Mouse (Mus musculus): ENCODE measurements around the gene Caskin1. TPM values are rescaled to one million over a fixed set of nuclear protein-coding genes. Genes with fewer than 3 reads are reported as not detected.
A peak's percentile ranks its signal among the peaks of the same experiment; 100 is the strongest.

The Caskin1 gene
- polyA plus RNA-seq, 1 experiment from 2014 or later, result 25.4 TPM

- ATAC-seq (ENCODE audit: low FRiP score, low read depth), result no peak
- H3K9ac ChIP-seq, result peak overlapping the region; percentile 21; the same call in 1 of the 2 replicates
- H3K9me3 ChIP-seq, result no peaks in the 10 kb centered on the region
- H3K36me3 ChIP-seq, result no peaks in the 10 kb centered on the region
- H3K4me3 ChIP-seq, result no peak overlapping the region
- WGBS, result 45% methylated on average over 11 of the region's 11 CpGs
- peaks cover 29% of the 10 kb centered on the region for H3K4me1 ChIP-seq
- peak overlapping the region; percentile 17; the same call in 1 of the 2 replicates for H3K27ac ChIP-seq
- H3K27me3 ChIP-seq (replicated peaks), result no peaks in the 10 kb centered on the region
- H3K4me2 ChIP-seq (replicated peaks), result peak overlapping the region; percentile 25; the same call in 1 of the 2 replicates
Measured at GRCm38 (mm10) chr17:24485090-24485860, 3.1 kb upstream of the Caskin1 start.

GRCm38 (mm10) chr17:24488662-24489264, 362 bp downstream of the Caskin1 start:
- Histone ChIP-seq H3K9me3 (no peaks in the 10 kb centered on the region), H3K36me3 (no peaks in the 10 kb centered on the region), H3K4me3 (peak overlapping the region; percentile 87), H3K4me2 (replicated peaks) (peak overlapping the region; percentile 92), H3K9ac (peak overlapping the region; percentile 92), H3K27ac (peak overlapping the region; percentile 88), H3K4me1 (peaks cover 36% of the 10 kb centered on the region), H3K27me3 (replicated peaks) (no peaks in the 10 kb centered on the region)
- ATAC-seq (ENCODE audit: low FRiP score, low read depth), result peak; percentile 76
- under 1% methylated on average over 64 of the region's 81 CpGs for WGBS

- Histone ChIP-seq H3K36me3 (no peaks in the 10 kb centered on the region), H3K4me2 (replicated peaks) (peak overlapping the region; percentile 92), H3K9ac (peak overlapping the region; percentile 92), H3K27ac (peak overlapping the region; percentile 88), H3K9me3 (no peaks in the 10 kb centered on the region), H3K27me3 (replicated peaks) (no peaks in the 10 kb centered on the region), H3K4me1 (peaks cover 36% of the 10 kb centered on the region), H3K4me3 (peak overlapping the region; percentile 87)
- peak; percentile 65 for ATAC-seq (ENCODE audit: low FRiP score, low read depth)
- 15% methylated on average over 19 of the region's 19 CpGs for WGBS
Measured at GRCm38 (mm10) chr17:24489265-24490030, 1.0 kb downstream of the Caskin1 start.

GRCm38 (mm10) chr17:24490399-24490798, 2.0 kb downstream of the Caskin1 start:
- H3K27ac ChIP-seq, result no peak overlapping the region
- 71% methylated on average over 4 of the region's 4 CpGs for WGBS
- H3K9ac ChIP-seq, result no peak overlapping the region
- H3K36me3 ChIP-seq, result no peaks in the 10 kb centered on the region
- H3K4me2 ChIP-seq (replicated peaks), result peak overlapping the region; percentile 92; the same call in 1 of the 2 replicates
- H3K4me3 ChIP-seq, result no peak overlapping the region
- H3K9me3 ChIP-seq, result no peaks in the 10 kb centered on the region
- no peaks in the 10 kb centered on the region for H3K27me3 ChIP-seq (replicated peaks)
- H3K4me1 ChIP-seq, result peaks cover 33% of the 10 kb centered on the region
- ATAC-seq (ENCODE audit: low FRiP score, low read depth), result no peak

GRCm38 (mm10) chr17:24494627-24495335, 6.4 kb downstream of the Caskin1 start:
- no peak overlapping the region for H3K9ac ChIP-seq
- H3K4me2 ChIP-seq (replicated peaks), result no peak overlapping the region
- H3K9me3 ChIP-seq, result no peaks in the 10 kb centered on the region
- H3K4me3 ChIP-seq, result no peak overlapping the region
- peaks cover 11% of the 10 kb centered on the region for H3K4me1 ChIP-seq
- H3K27ac ChIP-seq, result no peak overlapping the region
- no peaks in the 10 kb centered on the region for H3K27me3 ChIP-seq (replicated peaks)
- 37% methylated on average over 2 of the region's 2 CpGs for WGBS
- peaks cover 33% of the 10 kb centered on the region for H3K36me3 ChIP-seq
- no peak for ATAC-seq (ENCODE audit: low FRiP score, low read depth)

- H3K9me3 ChIP-seq, result no peaks in the 10 kb centered on the region
- no peak overlapping the region for H3K4me2 ChIP-seq (replicated peaks)
- H3K27me3 ChIP-seq (replicated peaks), result no peaks in the 10 kb centered on the region
- H3K36me3 ChIP-seq, result peaks cover 36% of the 10 kb centered on the region
- no peak overlapping the region for H3K27ac ChIP-seq
- peak overlapping the region; percentile 13; the same call in 1 of the 2 replicates for H3K9ac ChIP-seq
- H3K4me3 ChIP-seq, result no peak overlapping the region
- ATAC-seq (ENCODE audit: low FRiP score, low read depth), result no peak
- WGBS, result 84% methylated on average over 3 of the region's 3 CpGs
- H3K4me1 ChIP-seq, result peaks cover 5% of the 10 kb centered on the region
Measured at GRCm38 (mm10) chr17:24495443-24495842, 7.0 kb downstream of the Caskin1 start.

- H3K9ac ChIP-seq, result no peak overlapping the region
- no peak overlapping the region for H3K4me3 ChIP-seq
- no peaks in the 10 kb centered on the region for H3K9me3 ChIP-seq
- no peak overlapping the region for H3K27ac ChIP-seq
- ATAC-seq (ENCODE audit: low FRiP score, low read depth), result no peak
- H3K36me3 ChIP-seq, result peaks cover 42% of the 10 kb centered on the region
- H3K4me1 ChIP-seq, result no peaks in the 10 kb centered on the region
- no peaks in the 10 kb centered on the region for H3K27me3 ChIP-seq (replicated peaks)
- H3K4me2 ChIP-seq (replicated peaks), result no peak overlapping the region
- WGBS, result 78% methylated on average over 1 of the region's 1 CpGs
Measured at GRCm38 (mm10) chr17:24496026-24496425, 7.6 kb downstream of the Caskin1 start.

- Histone ChIP-seq H3K9me3 (no peaks in the 10 kb centered on the region), H3K4me1 (peaks cover 7% of the 10 kb centered on the region), H3K36me3 (peaks cover 81% of the 10 kb centered on the region), H3K27me3 (replicated peaks) (0 out of 2 replicates have a peak, but pooled peaks cover 2% of the 10 kb centered on the region), H3K4me2 (replicated peaks) (no peak overlapping the region), H3K4me3 (no peak overlapping the region), H3K9ac (no peak overlapping the region), H3K27ac (no peak overlapping the region)
- 46% methylated on average over 11 of the region's 11 CpGs for WGBS
- ATAC-seq (ENCODE audit: low FRiP score, low read depth), result no peak
Measured at GRCm38 (mm10) chr17:24502208-24502607, 13.8 kb downstream of the Caskin1 start.

- no peak overlapping the region for H3K4me3 ChIP-seq
- H3K4me1 ChIP-seq, result peaks cover 7% of the 10 kb centered on the region
- WGBS, result 96% methylated on average over 10 of the region's 10 CpGs
- no peak overlapping the region for H3K27ac ChIP-seq
- no peak for ATAC-seq (ENCODE audit: low FRiP score, low read depth)
- H3K27me3 ChIP-seq (replicated peaks), result 0 out of 2 replicates have a peak, but pooled peaks cover 3% of the 10 kb centered on the region
- H3K4me2 ChIP-seq (replicated peaks), result no peak overlapping the region
- no peak overlapping the region for H3K9ac ChIP-seq
- H3K9me3 ChIP-seq, result no peaks in the 10 kb centered on the region
- peaks cover 82% of the 10 kb centered on the region for H3K36me3 ChIP-seq
Measured at GRCm38 (mm10) chr17:24504085-24504484, 15.7 kb downstream of the Caskin1 start.

GRCm38 (mm10) chr17:24505286-24505955, 17.0 kb downstream of the Caskin1 start:
- WGBS, result 91% methylated on average over 30 of the region's 30 CpGs
- ATAC-seq (ENCODE audit: low FRiP score, low read depth), result no peak
- peaks cover 87% of the 10 kb centered on the region for H3K36me3 ChIP-seq

More at GRCm38 (mm10) chr17:24505286-24505955, 17.0 kb downstream of the Caskin1 start:
- no peak overlapping the region for H3K4me2 ChIP-seq (replicated peaks)
- H3K27ac ChIP-seq, result no peak overlapping the region
- no peaks in the 10 kb centered on the region for H3K9me3 ChIP-seq
- H3K9ac ChIP-seq, result no peak overlapping the region
- H3K4me3 ChIP-seq, result no peak overlapping the region
- H3K27me3 ChIP-seq (replicated peaks), result 0 out of 2 replicates have a peak, but pooled peaks cover 3% of the 10 kb centered on the region
- H3K4me1 ChIP-seq, result peaks cover 7% of the 10 kb centered on the region
